Mouse (Mus musculus) lung, embryonic 14.5 days (tissue): ENCODE data around the gene Tram2. TPM values are rescaled to one million over a fixed set of nuclear protein-coding genes. Genes with fewer than 3 reads are reported as not detected.

Experiments
- ATAC-seq: fragments of 200-750 bp; cut with Nextera tagmentation; 2 replicates; pipeline ENCODE4 v1.8.0; 2017; ENCODE audit warnings: mild to moderate bottlenecking, moderate TSS enrichment, moderate library complexity; ENCODE audit not compliant: insufficient read depth
- DNase-seq: peaks from one replicate; pipeline ENCODE4 v3.0.0-alpha.2; 2015
- H3K27ac ChIP-seq: fragments of 300-500 bp; sonication (generic); 2 replicates; pipeline ENCODE4 v1.5.1; 2014; ENCODE audit warnings: low read depth, mild to moderate bottlenecking, moderate library complexity
- H3K27me3 ChIP-seq: fragments of 300-500 bp; sonication (generic); 2 replicates; pipeline ENCODE4 v1.6.1; 2014; ENCODE audit warnings: low read length, control low read depth; ENCODE audit not compliant: insufficient read depth
- H3K36me3 ChIP-seq: fragments of 300-500 bp; sonication (generic); 2 replicates; pipeline ENCODE4 v1.6.1; 2014; ENCODE audit warnings: control low read depth; ENCODE audit not compliant: insufficient read depth
- H3K4me1 ChIP-seq: fragments of 300-500 bp; sonication (generic); 2 replicates; pipeline ENCODE4 v1.6.1; 2014; ENCODE audit warnings: antibody characterized with exemption, control low read depth; ENCODE audit not compliant: insufficient read depth
- H3K4me2 ChIP-seq: fragments of 300-500 bp; sonication (generic); 2 replicates; pipeline ENCODE4 v1.6.1; 2014; ENCODE audit warnings: mild to moderate bottlenecking
- H3K4me3 ChIP-seq: fragments of 300-500 bp; sonication (generic); 2 replicates; pipeline ENCODE4 v1.5.1; 2014; ENCODE audit warnings: low read depth, low read length
- H3K9ac ChIP-seq: fragments of 300-500 bp; sonication (generic); 2 replicates; pipeline ENCODE4 v1.6.1; 2014
- H3K9me3 ChIP-seq: fragments of 300-500 bp; sonication (generic); 2 replicates; pipeline ENCODE4 v1.6.1; 2016; ENCODE audit warnings: low read depth, low read length, control low read depth
- CTCF ChIP-seq: IDR thresholded peaks from 2 replicates; pipeline ENCODE4 v1.5.1; 2016; ENCODE audit warnings: antibody characterized with exemption, low read depth
- WGBS: fragments of 180-500 bp; shearing (Covaris S2); extraction: QIAGEN DNeasy Blood & Tissue Kit; methylation state at CpG from one replicate; pipeline ENCODE4 v1.1.7; 2014; 5-methylcytosine and 5-hydroxymethylcytosine counted together
- polyA plus RNA-seq: library from polyadenylated mRNA; unstranded; fragments of >200 nt; fragmentation: Nextera tagmentation; extraction: Ambion mirVana; gene quantifications from 2 replicates; pipeline ENCODE4 v1.2.1, GENCODE M21; 2014

Gene Tram2
- polyA plus RNA-seq, 1 experiment from 2014 or later, result 11.5 TPM

DNA sequence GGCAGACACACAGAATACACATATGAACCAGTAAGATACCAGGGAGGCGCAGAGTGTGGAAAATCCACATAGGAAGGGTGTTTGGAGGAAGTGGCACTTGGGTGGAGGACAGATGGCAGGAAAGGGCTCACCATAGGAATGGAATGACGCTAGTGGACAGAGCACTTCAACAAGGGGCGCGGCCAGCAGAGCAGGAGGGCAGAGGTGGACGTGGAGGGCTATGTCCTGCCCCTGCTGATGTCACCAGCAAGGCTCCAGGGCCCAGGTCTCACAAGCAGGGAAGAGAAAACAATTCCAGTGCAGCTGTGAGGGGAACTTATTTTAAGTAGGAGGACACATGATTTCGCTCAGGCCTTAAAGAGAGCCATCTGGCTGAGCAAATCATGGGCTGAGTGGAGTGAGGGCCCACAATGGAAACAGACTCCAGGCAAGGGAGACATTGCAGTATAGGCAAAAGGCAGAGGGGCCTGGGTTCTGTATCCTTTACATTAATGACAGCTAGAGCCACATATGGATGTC lies 68.7 kb downstream of the Tram2 start:
- peaks cover 51% of the 10 kb centered on the region for H3K36me3 ChIP-seq
- no peak overlapping the region for H3K4me3 ChIP-seq
- no peaks in the 10 kb centered on the region for H3K4me1 ChIP-seq
- no peaks in the 10 kb centered on the region for H3K27me3 ChIP-seq
- WGBS, result 67% methylated on average over 6 of the region's 6 CpGs
- H3K27ac ChIP-seq, result no peak overlapping the region
- H3K9me3 ChIP-seq, result no peaks in the 10 kb centered on the region
- ATAC-seq (no peak), DNase-seq (no peak)
- H3K9ac ChIP-seq, result no peak overlapping the region
- no peak for TF ChIP-seq CTCF
- no peak overlapping the region for H3K4me2 ChIP-seq

DNA sequence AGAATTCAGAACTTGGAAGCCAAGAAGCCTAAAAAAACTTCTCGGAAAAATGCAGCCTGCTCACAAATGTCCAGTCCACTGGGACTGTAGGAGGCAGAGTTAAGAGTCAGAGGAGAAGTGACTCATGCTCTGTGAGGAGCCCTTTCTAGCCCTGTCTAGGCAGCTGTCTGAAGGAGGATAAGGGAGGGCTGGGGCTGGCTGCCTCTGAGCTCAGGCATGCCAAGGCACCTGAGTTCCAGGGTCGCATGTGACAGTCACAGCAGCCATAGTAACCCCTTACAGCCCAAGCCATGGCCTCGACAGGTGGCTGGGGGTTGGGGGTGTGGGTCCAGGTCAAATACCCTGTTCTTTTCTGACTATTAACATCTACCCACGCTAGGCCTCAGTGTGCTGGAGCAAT lies 70.1 kb downstream of the Tram2 start:
- Histone ChIP-seq H3K9me3 (no peaks in the 10 kb centered on the region), H3K27me3 (no peaks in the 10 kb centered on the region), H3K4me3 (no peak overlapping the region), H3K27ac (no peak overlapping the region), H3K4me1 (no peaks in the 10 kb centered on the region), H3K36me3 (peaks cover 60% of the 10 kb centered on the region), H3K4me2 (no peak overlapping the region), H3K9ac (no peak overlapping the region)
- 59% methylated on average over 4 of the region's 4 CpGs for WGBS
- no peak for TF ChIP-seq CTCF
- DNase-seq, result no peak
- ATAC-seq, result peak; percentile 47; the same call in 1 of the 2 replicates

DNA sequence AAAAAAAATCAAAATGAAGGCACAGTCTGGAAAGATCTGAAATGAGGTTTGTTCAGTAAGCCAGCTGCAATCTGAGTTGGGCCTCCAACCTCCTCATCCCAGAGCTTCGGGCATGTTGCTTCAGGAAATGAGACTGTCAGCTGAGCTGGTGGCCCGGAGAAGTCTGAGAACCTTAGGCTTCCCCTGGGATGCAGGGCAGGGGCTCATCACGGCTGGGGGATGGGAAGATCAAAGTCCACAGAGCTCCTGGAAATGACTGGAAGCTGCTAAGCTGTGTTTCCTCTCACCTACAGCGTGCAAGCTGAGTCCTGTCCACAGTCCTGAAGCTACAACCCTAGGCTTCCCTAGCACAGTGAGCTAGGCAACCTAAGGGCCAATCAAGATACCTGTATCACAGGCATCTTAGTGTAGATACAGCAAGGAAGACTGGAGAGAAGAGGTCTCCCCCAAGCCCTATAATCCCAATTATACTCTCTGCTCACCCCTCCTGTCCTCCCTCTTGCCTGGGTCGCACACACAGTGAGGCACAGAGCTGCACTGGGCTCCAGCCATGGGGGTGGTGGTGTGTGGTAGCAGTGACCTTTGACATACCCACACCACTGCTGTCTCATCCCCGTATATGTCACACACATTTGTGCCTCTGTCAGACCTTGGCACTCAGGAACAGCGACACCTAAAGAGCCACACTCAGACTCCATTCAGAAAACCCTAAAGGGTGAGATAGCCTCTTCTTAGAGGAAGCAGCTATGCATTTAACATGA lies 70.9 kb downstream of the Tram2 start:
- no peak overlapping the region for H3K4me3 ChIP-seq
- no peak overlapping the region for H3K27ac ChIP-seq
- peaks cover 68% of the 10 kb centered on the region for H3K36me3 ChIP-seq
- DNase-seq, result no peak
- H3K4me1 ChIP-seq, result no peaks in the 10 kb centered on the region
- no peaks in the 10 kb centered on the region for H3K9me3 ChIP-seq
- ATAC-seq, result no peak
- H3K9ac ChIP-seq, result no peak overlapping the region
- H3K4me2 ChIP-seq, result no peak overlapping the region
- no peaks in the 10 kb centered on the region for H3K27me3 ChIP-seq
- TF ChIP-seq CTCF, result no peak
- WGBS, result 59% methylated on average over 7 of the region's 7 CpGs

DNA sequence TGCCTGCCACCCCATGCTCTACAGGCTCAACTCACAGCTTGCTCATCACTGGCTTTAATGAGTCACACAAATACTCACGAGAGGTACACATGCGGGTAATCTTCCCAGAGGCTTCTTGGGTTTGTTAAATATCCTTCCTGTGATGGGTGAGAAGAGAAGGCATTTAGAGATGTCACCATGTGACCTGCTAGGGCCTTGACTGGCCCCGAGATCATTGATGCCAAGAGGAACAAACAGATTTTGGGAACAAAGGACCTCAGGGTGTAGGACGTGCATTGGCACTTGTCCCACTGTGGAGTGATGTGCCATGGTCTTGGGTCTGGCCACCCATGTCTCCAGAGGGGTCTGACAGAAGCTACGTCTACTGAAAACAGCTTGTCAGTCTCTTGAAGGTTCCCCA lies 72.3 kb downstream of the Tram2 start:
- H3K9me3 ChIP-seq, result no peaks in the 10 kb centered on the region
- no peak for TF ChIP-seq CTCF

DNA sequence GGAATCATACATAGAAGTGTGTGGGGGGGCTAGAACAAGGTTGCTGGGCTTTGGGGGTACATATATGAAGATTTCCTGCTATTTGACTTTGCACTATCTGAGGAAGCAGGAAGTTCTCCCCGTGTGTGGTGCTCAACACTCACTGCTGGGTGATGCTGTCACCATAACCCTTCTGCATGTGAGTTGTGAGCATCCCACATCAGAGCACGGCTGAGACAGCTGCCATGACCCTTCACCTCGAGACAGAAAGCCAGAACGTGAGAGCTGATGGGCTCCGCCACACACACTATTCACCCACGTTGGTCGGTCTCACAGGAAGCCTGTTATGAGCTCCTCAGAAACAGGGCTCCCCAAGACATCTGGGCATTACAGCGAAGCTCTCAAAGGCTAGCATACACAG lies 74.4 kb downstream of the Tram2 start:
- WGBS, result 47% methylated on average over 8 of the region's 8 CpGs
- ATAC-seq (no peak), DNase-seq (no peak)
- no peaks in the 10 kb centered on the region for H3K4me1 ChIP-seq
- H3K4me3 ChIP-seq, result no peak overlapping the region
- H3K36me3 ChIP-seq, result peaks cover 64% of the 10 kb centered on the region
- no peak overlapping the region for H3K4me2 ChIP-seq
- no peaks in the 10 kb centered on the region for H3K9me3 ChIP-seq
- H3K27me3 ChIP-seq, result no peaks in the 10 kb centered on the region
- no peak overlapping the region for H3K9ac ChIP-seq
- TF ChIP-seq CTCF, result no peak
- H3K27ac ChIP-seq, result no peak overlapping the region

More for the DNA sequence above, 72.3 kb downstream of the Tram2 start:
- no peak overlapping the region for H3K4me2 ChIP-seq
- DNase-seq (no peak), ATAC-seq (no peak)
- H3K4me3 ChIP-seq, result no peak overlapping the region
- H3K27me3 ChIP-seq, result no peaks in the 10 kb centered on the region
- WGBS, result 77% methylated on average over 5 of the region's 5 CpGs
- no peak overlapping the region for H3K9ac ChIP-seq
- peaks cover 66% of the 10 kb centered on the region; the same call in 1 of the 2 replicates for H3K36me3 ChIP-seq
- no peak overlapping the region for H3K27ac ChIP-seq
- H3K4me1 ChIP-seq, result no peaks in the 10 kb centered on the region

DNA sequence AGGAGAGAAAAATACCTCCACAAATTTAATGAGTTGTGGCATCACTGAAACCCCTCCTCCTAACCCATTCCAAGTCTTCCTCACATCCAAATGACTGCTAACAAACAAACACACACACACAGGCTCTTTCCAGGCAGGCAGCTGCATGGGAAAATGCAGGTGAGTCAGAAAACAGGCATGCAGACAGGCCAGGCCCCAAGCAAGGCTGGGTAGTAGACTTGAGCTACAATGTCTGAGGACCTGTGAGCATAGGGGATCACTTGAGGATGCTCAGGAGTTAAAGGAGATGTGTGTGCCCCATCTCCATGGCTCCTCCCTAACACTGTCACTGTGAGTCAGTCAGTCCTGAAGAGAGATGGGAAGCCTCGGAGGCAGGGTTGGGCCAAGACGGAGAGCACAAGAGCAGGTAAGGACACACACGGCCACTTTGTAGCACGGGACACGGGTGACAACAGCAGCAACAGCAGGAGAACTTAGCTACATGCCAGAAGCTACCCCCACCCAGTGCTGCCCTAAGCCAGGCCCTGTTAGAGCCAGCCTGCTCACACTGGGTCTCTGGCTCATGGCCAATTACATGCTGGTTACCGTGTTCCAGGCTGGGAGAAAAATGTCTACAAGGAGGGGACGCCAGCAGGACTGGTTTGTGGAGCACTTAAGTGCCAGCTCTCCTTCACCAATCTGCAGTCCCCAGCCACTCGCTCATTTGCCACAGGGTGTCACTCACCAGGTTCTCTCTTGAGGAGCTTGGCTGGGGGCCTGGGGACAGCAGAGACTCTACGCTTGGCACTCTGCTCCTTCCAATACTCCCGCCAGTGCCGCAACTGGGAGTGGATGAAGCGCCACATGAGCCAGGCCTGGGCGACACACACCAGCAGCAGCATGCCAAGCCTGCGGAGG lies 76.5 kb downstream of the Tram2 start:
- WGBS, result 82% methylated on average over 14 of the region's 14 CpGs
- Histone ChIP-seq H3K4me2 (no peak overlapping the region), H3K9me3 (no peaks in the 10 kb centered on the region), H3K36me3 (peaks cover 67% of the 10 kb centered on the region), H3K9ac (no peak overlapping the region), H3K27ac (no peak overlapping the region), H3K4me1 (0 out of 2 replicates have a peak, but pooled peaks cover 4% of the 10 kb centered on the region), H3K4me3 (no peak overlapping the region), H3K27me3 (no peaks in the 10 kb centered on the region)
- ATAC-seq (peak; percentile 69), DNase-seq (peak; percentile 53)
- TF ChIP-seq CTCF, result no peak
